Mouse (Mus musculus): ENCODE measurements around the gene Slx4ip. TPM values are rescaled to one million over a fixed set of nuclear protein-coding genes. Genes with fewer than 3 reads are reported as not detected.
A peak's percentile ranks its signal among the peaks of the same experiment; 100 is the strongest.

Gene Slx4ip
- polyA plus RNA-seq, 1 experiment: 0.11 TPM

GRCm38 (mm10) chr2:136908596-136908995 lies 17.6 kb downstream of the Slx4ip start:
- TF ChIP-seq GATA1 (IDR thresholded peaks at IDR 0.05; ENCODE audit: borderline replicate concordance, low read length) (no peak), FLI1 (IDR thresholded peaks at IDR 0.05; ENCODE audit: low read length) (no peak)
- Histone ChIP-seq H3K9me3 (peaks cover 3% of the 10 kb centered on the region; the same call in 1 of the 2 replicates), H3K27me3 (replicated peaks) (no peaks in the 10 kb centered on the region), H3K36me3 (replicated peaks; ENCODE audit: low read length) (peaks cover 16% of the 10 kb centered on the region), H3K4me3 (replicated peaks) (no peak overlapping the region), H3K4me1 (peaks cover 46% of the 10 kb centered on the region)

- Histone ChIP-seq H3K4me1 (peaks cover 43% of the 10 kb centered on the region), H3K9me3 (peaks cover 3% of the 10 kb centered on the region; the same call in 1 of the 2 replicates), H3K27me3 (replicated peaks) (no peaks in the 10 kb centered on the region), H3K36me3 (replicated peaks; ENCODE audit: low read length) (peaks cover 16% of the 10 kb centered on the region), H3K4me3 (replicated peaks) (no peak overlapping the region)
- TF ChIP-seq FLI1 (IDR thresholded peaks at IDR 0.05; ENCODE audit: low read length): no peak
- TF ChIP-seq GATA1 (IDR thresholded peaks at IDR 0.05; ENCODE audit: borderline replicate concordance, low read length): no peak
Measured at GRCm38 (mm10) chr2:136909298-136909697, 18.3 kb downstream of the Slx4ip start.

- TF ChIP-seq GATA1 (IDR thresholded peaks at IDR 0.05; ENCODE audit: borderline replicate concordance, low read length) (no peak), FLI1 (IDR thresholded peaks at IDR 0.05; ENCODE audit: low read length) (no peak)
- no peaks in the 10 kb centered on the region for H3K9me3 ChIP-seq
- peak overlapping the region; percentile 75 for H3K4me3 ChIP-seq (replicated peaks)
- no peaks in the 10 kb centered on the region for H3K27me3 ChIP-seq (replicated peaks)
- H3K36me3 ChIP-seq (replicated peaks; ENCODE audit: low read length): peaks cover 3% of the 10 kb centered on the region
- H3K4me1 ChIP-seq: peaks cover 65% of the 10 kb centered on the region
Measured at GRCm38 (mm10) chr2:136911958-136912411, 21.0 kb downstream of the Slx4ip start.

- Histone ChIP-seq H3K36me3 (replicated peaks; ENCODE audit: low read length) (peaks cover 3% of the 10 kb centered on the region), H3K4me1 (peaks cover 67% of the 10 kb centered on the region), H3K27me3 (replicated peaks) (no peaks in the 10 kb centered on the region), H3K4me3 (replicated peaks) (no peak overlapping the region), H3K9me3 (no peaks in the 10 kb centered on the region)
- TF ChIP-seq FLI1 (IDR thresholded peaks at IDR 0.05; ENCODE audit: low read length): no peak
- no peak for TF ChIP-seq GATA1 (IDR thresholded peaks at IDR 0.05; ENCODE audit: borderline replicate concordance, low read length)
Measured at GRCm38 (mm10) chr2:136913021-136913420, 22.0 kb downstream of the Slx4ip start.

- H3K36me3 ChIP-seq (replicated peaks; ENCODE audit: low read length): peaks cover 3% of the 10 kb centered on the region
- H3K27me3 ChIP-seq (replicated peaks): no peaks in the 10 kb centered on the region
- peaks cover 75% of the 10 kb centered on the region for H3K4me1 ChIP-seq
- no peaks in the 10 kb centered on the region for H3K9me3 ChIP-seq
- no peak for TF ChIP-seq FLI1 (IDR thresholded peaks at IDR 0.05; ENCODE audit: low read length)
- no peak for TF ChIP-seq GATA1 (IDR thresholded peaks at IDR 0.05; ENCODE audit: borderline replicate concordance, low read length)
- H3K4me3 ChIP-seq (replicated peaks): no peak overlapping the region
Measured at GRCm38 (mm10) chr2:136914334-136914902, 23.4 kb downstream of the Slx4ip start.

GRCm38 (mm10) chr2:136919433-136919832 lies 28.4 kb downstream of the Slx4ip start:
- H3K36me3 ChIP-seq (replicated peaks; ENCODE audit: low read length): no peaks in the 10 kb centered on the region
- peak overlapping the region; percentile 54 for H3K4me3 ChIP-seq (replicated peaks)
- no peak for TF ChIP-seq GATA1 (IDR thresholded peaks at IDR 0.05; ENCODE audit: borderline replicate concordance, low read length)
- TF ChIP-seq FLI1 (IDR thresholded peaks at IDR 0.05; ENCODE audit: low read length): no peak
- H3K4me1 ChIP-seq: peaks cover 69% of the 10 kb centered on the region
- no peaks in the 10 kb centered on the region for H3K27me3 ChIP-seq (replicated peaks)
- no peaks in the 10 kb centered on the region for H3K9me3 ChIP-seq

GRCm38 (mm10) chr2:136920257-136920993 lies 29.4 kb downstream of the Slx4ip start:
- no peaks in the 10 kb centered on the region for H3K9me3 ChIP-seq
- peaks cover 62% of the 10 kb centered on the region for H3K4me1 ChIP-seq
- TF ChIP-seq FLI1 (IDR thresholded peaks at IDR 0.05; ENCODE audit: low read length) (no peak), GATA1 (IDR thresholded peaks at IDR 0.05; ENCODE audit: borderline replicate concordance, low read length) (no peak)
- H3K27me3 ChIP-seq (replicated peaks): no peaks in the 10 kb centered on the region
- H3K4me3 ChIP-seq (replicated peaks): peak overlapping the region; percentile 92
- H3K36me3 ChIP-seq (replicated peaks; ENCODE audit: low read length): no peaks in the 10 kb centered on the region

GRCm38 (mm10) chr2:136921003-136921408 lies 30.0 kb downstream of the Slx4ip start:
- TF ChIP-seq GATA1 (IDR thresholded peaks at IDR 0.05; ENCODE audit: borderline replicate concordance, low read length) (no peak), FLI1 (IDR thresholded peaks at IDR 0.05; ENCODE audit: low read length) (no peak)
- no peaks in the 10 kb centered on the region for H3K9me3 ChIP-seq
- no peaks in the 10 kb centered on the region for H3K36me3 ChIP-seq (replicated peaks; ENCODE audit: low read length)
- peak overlapping the region; percentile 92 for H3K4me3 ChIP-seq (replicated peaks)
- H3K27me3 ChIP-seq (replicated peaks): no peaks in the 10 kb centered on the region
- peaks cover 58% of the 10 kb centered on the region for H3K4me1 ChIP-seq

- H3K4me1 ChIP-seq: peaks cover 8% of the 10 kb centered on the region; the same call in 1 of the 2 replicates
- no peaks in the 10 kb centered on the region for H3K9me3 ChIP-seq
- H3K4me3 ChIP-seq (replicated peaks): no peak overlapping the region
- no peaks in the 10 kb centered on the region for H3K27me3 ChIP-seq (replicated peaks)
- no peaks in the 10 kb centered on the region for H3K36me3 ChIP-seq (replicated peaks; ENCODE audit: low read length)
- TF ChIP-seq GATA1 (IDR thresholded peaks at IDR 0.05; ENCODE audit: borderline replicate concordance, low read length) (no peak), FLI1 (IDR thresholded peaks at IDR 0.05; ENCODE audit: low read length) (no peak)
Measured at GRCm38 (mm10) chr2:136936391-136937288, 45.6 kb downstream of the Slx4ip start.

All from megakaryocyte, embryonic 14.5 days (primary cell).